Mouse (Mus musculus): ENCODE data around the gene Rnps1. TPM values are rescaled to one million over a fixed set of nuclear protein-coding genes. Genes with fewer than 3 reads are reported as not detected.

The Rnps1 gene
- polyA plus RNA-seq, 1 experiment from 2014 or later, result 326 TPM

DNA sequence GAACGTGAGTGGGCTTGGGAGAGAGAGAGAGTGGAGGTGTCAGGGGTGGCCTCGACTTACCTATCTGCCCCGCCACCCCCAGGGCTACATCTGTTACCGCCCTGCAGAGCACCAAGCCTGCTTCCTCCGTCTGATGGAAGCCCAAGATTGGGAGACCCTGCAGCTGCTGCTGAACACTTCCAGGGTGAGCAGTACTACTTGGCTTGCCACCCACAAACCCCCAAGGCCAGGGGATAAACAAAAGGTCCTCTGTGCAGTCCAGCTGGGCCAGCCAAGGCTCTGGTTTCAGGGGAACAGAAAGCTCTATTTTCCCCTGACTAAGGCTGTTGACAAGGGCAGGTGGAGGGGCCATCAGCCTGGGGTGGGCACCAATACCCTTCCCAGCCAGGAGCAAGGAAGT, 60.2 kb downstream of the Rnps1 start:
- Histone ChIP-seq H3K27me3 (no peaks in the 10 kb centered on the region), H3K9me3 (replicated peaks) (no peaks in the 10 kb centered on the region), H3K36me3 (peaks cover 44% of the 10 kb centered on the region), H3K27ac (peak overlapping the region; percentile 23; the same call in 1 of the 2 replicates), H3K9ac (no peak overlapping the region), H3K4me2 (replicated peaks) (no peak overlapping the region), H3K4me1 (peaks cover 47% of the 10 kb centered on the region), H3K4me3 (no peak overlapping the region)
- WGBS, result 81% methylated on average over 5 of the region's 5 CpGs
- ATAC-seq (ENCODE audit: low FRiP score), result no peak

Other genes with a start within 250 kb of the Rnps1 start
- gene Atp6v0c, start 244.9 kb upstream of the Rnps1 start, polyA plus RNA-seq (2016; fragmentation: Nextera tagmentation; extraction: Ambion mirVana), result 558 and 595 TPM in 2 replicates
- 13.5 and 17.0 TPM in 2 replicates for gene Tbc1d24, start 209.0 kb upstream of the Rnps1 start, polyA plus RNA-seq (2016; fragmentation: Nextera tagmentation; extraction: Ambion mirVana)
- 10.9 and 12.1 TPM in 2 replicates for gene Ntn3, start 205.0 kb upstream of the Rnps1 start, polyA plus RNA-seq (2016; fragmentation: Nextera tagmentation; extraction: Ambion mirVana)
- 14.8 and 15.6 TPM in 2 replicates for gene Tedc2, start 193.7 kb upstream of the Rnps1 start, polyA plus RNA-seq (2016; fragmentation: Nextera tagmentation; extraction: Ambion mirVana)
- gene Ccnf, start 163.1 kb upstream of the Rnps1 start, polyA plus RNA-seq (2016; fragmentation: Nextera tagmentation; extraction: Ambion mirVana), result 49.2 and 53.3 TPM in 2 replicates
- gene Abca17, start 63.5 kb upstream of the Rnps1 start, polyA plus RNA-seq (2016; fragmentation: Nextera tagmentation; extraction: Ambion mirVana), result 0.15 and 0.16 TPM in 2 replicates
- gene Abca3, start 62.6 kb upstream of the Rnps1 start, polyA plus RNA-seq (2016; fragmentation: Nextera tagmentation; extraction: Ambion mirVana), result 21.4 and 21.7 TPM in 2 replicates
- 59.3 and 62.4 TPM in 2 replicates for gene Eci1, start 12.1 kb downstream of the Rnps1 start, polyA plus RNA-seq (2016; fragmentation: Nextera tagmentation; extraction: Ambion mirVana)
- 4.2 and 7.0 TPM in 2 replicates for gene Dnase1l2, start 28.5 kb downstream of the Rnps1 start, polyA plus RNA-seq (2016; fragmentation: Nextera tagmentation; extraction: Ambion mirVana)
- 35.3 and 39.4 TPM in 2 replicates for gene E4f1, start 55.7 kb downstream of the Rnps1 start, polyA plus RNA-seq (2016; fragmentation: Nextera tagmentation; extraction: Ambion mirVana)
- 52.5 and 57.3 TPM in 2 replicates for gene Pgp, start 55.8 kb downstream of the Rnps1 start, polyA plus RNA-seq (2016; fragmentation: Nextera tagmentation; extraction: Ambion mirVana)
- 1.2 TPM in 1 of 2 replicates, not detected in the other for gene Bricd5, start 59.3 kb downstream of the Rnps1 start, polyA plus RNA-seq (2016; fragmentation: Nextera tagmentation; extraction: Ambion mirVana)
- 35.2 and 36.9 TPM in 2 replicates for gene Mlst8, start 64.5 kb downstream of the Rnps1 start, polyA plus RNA-seq (2016; fragmentation: Nextera tagmentation; extraction: Ambion mirVana)
- 24.2 and 25.0 TPM in 2 replicates for gene Caskin1, start 74.0 kb downstream of the Rnps1 start, polyA plus RNA-seq (2016; fragmentation: Nextera tagmentation; extraction: Ambion mirVana)
- 86.5 and 87.0 TPM in 2 replicates for gene Traf7, start 113.4 kb downstream of the Rnps1 start, polyA plus RNA-seq (2016; fragmentation: Nextera tagmentation; extraction: Ambion mirVana)
- 2.1 and 2.8 TPM in 2 replicates for gene Rab26, start 119.6 kb downstream of the Rnps1 start, polyA plus RNA-seq (2016; fragmentation: Nextera tagmentation; extraction: Ambion mirVana)
- gene Pkd1, start 135.3 kb downstream of the Rnps1 start, polyA plus RNA-seq (2016; fragmentation: Nextera tagmentation; extraction: Ambion mirVana), result 20.5 and 25.5 TPM in 2 replicates
- 85.5 and 86.2 TPM in 2 replicates for gene Tsc2, start 218.1 kb downstream of the Rnps1 start, polyA plus RNA-seq (2016; fragmentation: Nextera tagmentation; extraction: Ambion mirVana)
- gene Nthl1, start 218.1 kb downstream of the Rnps1 start, polyA plus RNA-seq (2016; fragmentation: Nextera tagmentation; extraction: Ambion mirVana), result 14.4 and 15.7 TPM in 2 replicates
- gene Slc9a3r2, start 235.8 kb downstream of the Rnps1 start, polyA plus RNA-seq (2016; fragmentation: Nextera tagmentation; extraction: Ambion mirVana), result 39.2 and 39.6 TPM in 2 replicates
- not detected in 2 replicates for gene Npw, start 243.9 kb downstream of the Rnps1 start, polyA plus RNA-seq (2016; fragmentation: Nextera tagmentation; extraction: Ambion mirVana)

Data from hindbrain, embryonic 12.5 days (tissue).